Mouse (Mus musculus) neural tube, embryonic 11.5 days (tissue): ENCODE results near the gene Dnmt3a. TPM values are rescaled to one million over a fixed set of nuclear protein-coding genes. Genes with fewer than 3 reads are reported as not detected.

Experiments used
- ATAC-seq: fragments of 200-750 bp; cut with Nextera tagmentation; 2 replicates; pipeline ENCODE4 v1.8.0; 2017; ENCODE audit warnings: moderate number of reproducible peaks, mild to moderate bottlenecking, moderate TSS enrichment, moderate library complexity; ENCODE audit not compliant: insufficient read depth, low FRiP score, low TSS enrichment
- DNase-seq: peaks from one replicate; pipeline ENCODE4 v3.0.0-alpha.2; 2015; ENCODE audit warnings: low spot score
- H3K27ac ChIP-seq: fragments of 300-500 bp; sonication (generic); 2 replicates; pipeline ENCODE4 v1.5.1; 2014; ENCODE audit warnings: low read depth, mild to moderate bottlenecking, low read length
- H3K27me3 ChIP-seq: fragments of 300-500 bp; sonication (generic); 2 replicates; pipeline ENCODE4 v1.6.1; 2014; ENCODE audit warnings: mild to moderate bottlenecking, low read length, mixed read lengths; ENCODE audit not compliant: control insufficient read depth, insufficient read depth
- H3K36me3 ChIP-seq: fragments of 300-500 bp; sonication (generic); 2 replicates; pipeline ENCODE4 v1.6.1; 2014; ENCODE audit warnings: mild to moderate bottlenecking, low read length, moderate library complexity, mixed read lengths; ENCODE audit not compliant: control insufficient read depth, insufficient read depth
- H3K4me1 ChIP-seq: fragments of 300-500 bp; sonication (generic); 2 replicates; pipeline ENCODE4 v1.6.1; 2014; ENCODE audit warnings: low read length, mixed read lengths; ENCODE audit not compliant: control insufficient read depth, insufficient read depth
- H3K4me2 ChIP-seq: fragments of 300-500 bp; sonication (generic); 2 replicates; pipeline ENCODE4 v1.6.1; 2014; ENCODE audit warnings: low read depth, mild to moderate bottlenecking, moderate library complexity
- H3K4me3 ChIP-seq: fragments of 300-500 bp; sonication (generic); 2 replicates; pipeline ENCODE4 v1.5.1; 2014; ENCODE audit warnings: low read depth, low read length
- H3K9ac ChIP-seq: fragments of 300-500 bp; sonication (generic); 2 replicates; pipeline ENCODE4 v1.6.1; 2014; ENCODE audit warnings: mild to moderate bottlenecking, low read length
- H3K9me3 ChIP-seq: fragments of 300-500 bp; sonication (generic); 2 replicates; pipeline ENCODE4 v1.6.1; 2016; ENCODE audit warnings: low read length; ENCODE audit not compliant: control insufficient read depth
- WGBS: fragments of 180-500 bp; shearing (Covaris S2); extraction: QIAGEN DNeasy Blood & Tissue Kit; methylation state at CpG from one replicate; pipeline ENCODE4 v1.1.7; 2014; 5-methylcytosine and 5-hydroxymethylcytosine counted together
- polyA plus RNA-seq: library from polyadenylated mRNA; unstranded; fragments of >200 nt; fragmentation: Nextera tagmentation; extraction: Ambion mirVana; gene quantifications from 2 replicates; pipeline ENCODE4 v1.2.1, GENCODE M21; 2014

Dnmt3a gene
- polyA plus RNA-seq, 1 experiment from 2014 or later = 88.6 TPM

GRCm38 (mm10) chr12:3834373-3835314, 28.8 kb downstream of the Dnmt3a start:
- peaks cover 14% of the 10 kb centered on the region for H3K4me1 ChIP-seq
- DNase-seq = peak; percentile 55
- H3K9me3 ChIP-seq = no peaks in the 10 kb centered on the region
- H3K27me3 ChIP-seq = no peaks in the 10 kb centered on the region
- no peak overlapping the region for H3K4me3 ChIP-seq
- no peaks in the 10 kb centered on the region; the same call in 1 of the 2 replicates for H3K36me3 ChIP-seq
- 14% methylated on average over 21 of the region's 21 CpGs for WGBS
- peak overlapping the region; percentile 26 for H3K9ac ChIP-seq
- ATAC-seq = peak; percentile 53; the same call in 1 of the 2 replicates
- H3K27ac ChIP-seq = no peak overlapping the region
- peak overlapping the region; percentile 17; the same call in 1 of the 2 replicates for H3K4me2 ChIP-seq

DNA sequence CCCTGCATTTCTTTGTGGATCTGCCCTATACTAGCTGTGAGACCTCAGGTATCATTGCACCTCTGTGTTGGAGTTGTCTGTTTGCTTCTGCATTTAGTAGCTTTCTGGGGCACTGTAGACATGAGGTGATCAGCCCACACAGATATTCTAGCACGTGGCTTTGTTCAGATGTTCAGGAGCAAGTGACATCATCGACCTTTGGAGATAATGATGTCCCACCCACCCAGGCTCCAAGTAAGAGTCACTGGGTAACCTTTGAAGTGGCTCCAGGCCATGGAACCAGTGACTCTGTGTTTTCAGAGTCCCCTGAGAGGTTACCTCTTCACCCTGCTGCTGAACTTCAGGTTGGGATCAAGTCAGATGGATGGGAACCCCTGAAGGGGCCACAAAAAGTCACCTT, 29.8 kb downstream of the Dnmt3a start:
- whole genome bisulfite sequencing = 62% methylated on average over 2 of the region's 2 CpGs
- no peak overlapping the region for H3K4me3 ChIP-seq
- ATAC-seq (no peak), DNase-seq (no peak)
- no peaks in the 10 kb centered on the region for H3K9me3 ChIP-seq
- no peak overlapping the region for H3K4me2 ChIP-seq
- no peaks in the 10 kb centered on the region for H3K27me3 ChIP-seq
- H3K4me1 ChIP-seq = peaks cover 14% of the 10 kb centered on the region
- H3K9ac ChIP-seq = no peak overlapping the region
- no peak overlapping the region for H3K27ac ChIP-seq
- no peaks in the 10 kb centered on the region; the same call in 1 of the 2 replicates for H3K36me3 ChIP-seq

DNA sequence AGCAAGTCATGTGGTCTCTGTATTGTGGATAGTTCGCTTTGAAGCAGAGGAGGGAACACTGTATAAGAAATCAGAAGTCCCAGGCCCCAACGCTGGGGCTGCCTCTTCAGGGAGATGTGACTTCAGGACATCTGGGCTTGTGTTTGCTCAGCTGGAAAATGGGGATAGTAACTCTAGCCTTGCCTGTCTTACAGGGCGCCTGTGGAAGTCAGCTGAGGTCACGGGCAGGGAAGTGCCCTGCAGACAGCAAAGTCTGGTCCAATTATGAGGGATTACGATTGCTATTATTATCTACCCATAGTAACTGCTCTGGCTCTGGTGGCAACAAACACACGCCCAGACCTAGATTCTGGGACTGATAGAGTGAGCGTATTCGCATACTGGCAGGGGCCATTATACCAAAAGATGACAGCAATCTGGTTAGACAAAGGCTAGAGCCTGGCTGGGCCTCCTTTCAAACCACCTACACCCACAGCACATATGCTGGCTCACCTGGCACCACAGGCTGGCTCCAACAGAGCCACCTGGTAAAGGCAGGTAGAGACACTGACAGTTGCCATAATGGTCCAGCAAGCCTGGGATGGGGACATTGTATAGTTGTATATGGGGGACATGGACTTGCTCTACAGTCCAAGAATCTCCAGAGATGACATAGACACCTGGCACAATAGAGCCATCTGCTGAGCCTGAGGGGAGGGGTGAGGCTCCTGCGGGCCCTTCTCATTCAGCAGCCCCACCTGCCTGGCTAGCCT, 31.4 kb downstream of the Dnmt3a start:
- no peak for DNase-seq
- no peak for ATAC-seq
- WGBS = 63% methylated on average over 9 of the region's 9 CpGs

GRCm38 (mm10) chr12:3838009-3838408, 32.2 kb downstream of the Dnmt3a start:
- Histone ChIP-seq H3K27ac (no peak overlapping the region), H3K27me3 (no peaks in the 10 kb centered on the region), H3K4me3 (no peak overlapping the region), H3K9ac (no peak overlapping the region), H3K4me2 (no peak overlapping the region), H3K9me3 (no peaks in the 10 kb centered on the region), H3K36me3 (no peaks in the 10 kb centered on the region; the same call in 1 of the 2 replicates), H3K4me1 (peaks cover 16% of the 10 kb centered on the region)
- 83% methylated on average over 4 of the region's 4 CpGs for WGBS
- DNase-seq (no peak), ATAC-seq (no peak)

More for the DNA sequence above, 31.4 kb downstream of the Dnmt3a start:
- Histone ChIP-seq H3K4me3 (no peak overlapping the region), H3K27ac (no peak overlapping the region), H3K4me1 (peaks cover 14% of the 10 kb centered on the region), H3K36me3 (no peaks in the 10 kb centered on the region; the same call in 1 of the 2 replicates), H3K27me3 (no peaks in the 10 kb centered on the region), H3K9me3 (no peaks in the 10 kb centered on the region), H3K9ac (no peak overlapping the region), H3K4me2 (no peak overlapping the region)

GRCm38 (mm10) chr12:3839662-3840061, 33.9 kb downstream of the Dnmt3a start:
- ATAC-seq = no peak
- H3K9ac ChIP-seq = no peak overlapping the region

DNA sequence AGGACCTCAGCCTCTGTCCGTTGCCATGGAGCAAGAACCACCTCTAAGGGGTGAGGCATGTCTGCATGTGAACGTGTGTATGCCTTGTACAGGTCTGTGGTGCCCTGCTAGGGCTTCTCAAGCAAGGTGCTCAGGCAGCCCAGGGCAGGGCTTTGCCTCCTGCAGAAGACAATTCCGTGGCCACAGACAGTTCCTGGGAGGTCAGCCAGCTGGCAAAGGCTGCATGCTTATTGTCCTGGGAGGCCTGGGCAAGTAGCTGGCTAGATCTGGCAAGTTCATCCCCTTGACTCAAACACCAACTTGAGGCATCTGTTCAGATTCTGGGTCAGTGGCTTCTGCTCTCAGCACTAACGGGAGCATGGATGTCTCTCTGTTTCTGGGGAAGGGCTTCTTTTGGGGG, 35.3 kb downstream of the Dnmt3a start:
- no peak overlapping the region for H3K4me3 ChIP-seq
- peaks cover 5% of the 10 kb centered on the region; the same call in 1 of the 2 replicates for H3K4me1 ChIP-seq
- no peak overlapping the region for H3K9ac ChIP-seq
- WGBS = 73% methylated on average over 4 of the region's 4 CpGs
- H3K27me3 ChIP-seq = no peaks in the 10 kb centered on the region
- H3K4me2 ChIP-seq = no peak overlapping the region
- H3K27ac ChIP-seq = no peak overlapping the region
- ATAC-seq = no peak
- no peak for DNase-seq
- H3K36me3 ChIP-seq = no peaks in the 10 kb centered on the region; the same call in 1 of the 2 replicates
- no peaks in the 10 kb centered on the region for H3K9me3 ChIP-seq

More at GRCm38 (mm10) chr12:3839662-3840061, 33.9 kb downstream of the Dnmt3a start:
- no peak overlapping the region for H3K27ac ChIP-seq
- H3K9me3 ChIP-seq = no peaks in the 10 kb centered on the region
- H3K36me3 ChIP-seq = no peaks in the 10 kb centered on the region; the same call in 1 of the 2 replicates
- DNase-seq = no peak
- H3K27me3 ChIP-seq = no peaks in the 10 kb centered on the region
- H3K4me3 ChIP-seq = no peak overlapping the region
- peaks cover 9% of the 10 kb centered on the region for H3K4me1 ChIP-seq
- H3K4me2 ChIP-seq = no peak overlapping the region
- 89% methylated on average over 1 of the region's 1 CpGs for WGBS

- no peak for ATAC-seq
- DNase-seq = peak; percentile 32
- Histone ChIP-seq H3K9me3 (no peaks in the 10 kb centered on the region), H3K9ac (no peak overlapping the region), H3K27ac (peak overlapping the region; percentile 64; the same call in 1 of the 2 replicates), H3K4me2 (no peak overlapping the region), H3K4me1 (peaks cover 5% of the 10 kb centered on the region; the same call in 1 of the 2 replicates), H3K4me3 (no peak overlapping the region), H3K36me3 (no peaks in the 10 kb centered on the region; the same call in 1 of the 2 replicates), H3K27me3 (no peaks in the 10 kb centered on the region)
- 45% methylated on average over 6 of the region's 6 CpGs for WGBS
Measured at GRCm38 (mm10) chr12:3842843-3843242, 37.0 kb downstream of the Dnmt3a start.

DNA sequence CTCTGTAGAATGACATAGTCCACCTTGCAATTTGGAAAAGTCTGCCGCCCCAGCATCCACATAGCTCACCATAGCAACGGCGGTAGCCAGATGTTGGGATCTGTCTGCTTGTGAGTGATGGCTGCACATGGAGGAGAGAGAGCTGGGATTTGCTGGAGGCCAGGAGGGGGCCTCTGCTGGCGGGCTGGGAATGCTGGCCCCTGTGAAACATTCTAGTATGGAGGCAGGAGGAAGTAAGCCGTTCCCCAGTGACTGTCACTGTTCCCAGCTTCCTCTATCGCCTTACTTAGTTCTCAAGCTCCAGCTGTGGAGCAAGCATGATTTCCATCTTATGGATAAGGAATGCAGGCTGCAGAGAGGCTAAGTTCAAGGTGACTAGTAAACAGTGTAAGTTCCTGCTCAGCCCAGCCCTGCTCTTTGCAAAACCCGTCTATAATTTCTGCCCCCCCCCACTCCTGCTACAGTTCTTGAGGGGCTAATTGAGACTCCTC, 37.6 kb downstream of the Dnmt3a start:
- Histone ChIP-seq H3K27ac (peak overlapping the region; percentile 64; the same call in 1 of the 2 replicates), H3K27me3 (no peaks in the 10 kb centered on the region), H3K4me2 (no peak overlapping the region), H3K4me3 (no peak overlapping the region), H3K36me3 (no peaks in the 10 kb centered on the region), H3K4me1 (peaks cover 5% of the 10 kb centered on the region; the same call in 1 of the 2 replicates), H3K9ac (no peak overlapping the region), H3K9me3 (no peaks in the 10 kb centered on the region)
- DNase-seq (peak; percentile 72), ATAC-seq (peak; percentile 41; the same call in 1 of the 2 replicates)
- 19% methylated on average over 7 of the region's 7 CpGs for WGBS
